16 mouse cellular contexts compared by ENCODE assay signal in the genomic region with DNA sequence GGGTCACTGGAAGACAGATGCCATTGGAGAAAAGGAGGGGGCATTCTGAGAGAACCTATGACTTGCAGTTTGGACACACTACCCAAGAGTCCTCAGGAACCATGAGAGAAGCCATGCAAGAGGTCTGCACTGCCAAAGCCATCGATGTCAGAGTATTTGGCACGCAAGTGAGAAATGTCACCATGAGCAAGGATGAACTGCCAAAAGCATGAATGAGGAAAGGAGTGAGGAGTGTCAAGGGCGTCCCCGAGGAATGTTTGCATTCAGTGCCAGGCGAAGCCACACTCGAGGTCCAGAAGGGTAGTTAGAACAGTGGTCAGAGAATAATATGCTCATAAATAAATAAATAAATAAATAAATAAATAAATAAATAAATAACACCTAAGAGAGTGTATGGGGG.
DNase-seq lines count a peak whose midpoint lies in the region.
"Had no signal": no experiment of that assay in that cellular context is flagged by ENCODE, and none has a peak within 500 bp of the region (broad histone marks: within the 10 kb centered on the region; RNA-seq: fewer than 3 reads in every experiment).

No protein-coding gene starts in this region.

- DNase-seq in adrenal gland, adult (ENCODE audit: inconsistent age in 2 of 2, low spot score in 1 of 2): peak; percentile 31 to 84
- no peak for DNase-seq in adrenal gland, adult 18-20 months (ENCODE audit: low spot score in 2 of 2)
- peak; percentile 38 to 59 for DNase-seq in heart, adult 18-20 months
- DNase-seq in heart, postnatal 36 days: no peak
- peak; percentile 66 for DNase-seq in adrenal gland, postnatal 10 days
- peak; percentile 46 to 50 for DNase-seq in heart, postnatal 10 days
- DNase-seq in frontal cortex, postnatal 10 days (ENCODE audit: low spot score in 2 of 2): no peak
- no peak for DNase-seq in layer of hippocampus, adult 9-10 months (ENCODE audit: low spot score)
- DNase-seq: embryo, embryonic 11 days; kidney, adult 2 months; kidney, postnatal 36 days; liver, embryonic 13.5 days; lung, adult 18-20 months; midbrain, embryonic 14.5 days; retina, postnatal 1 day; right cerebral cortex, postnatal 14 days had no signal

- intact Hi-C loops in heart, postnatal 36 days (cut with DNase I): no loop called here
- intact Hi-C loops in heart, postnatal 10 days (cut with DNase I): no loop called here

Comparison
In these comparisons a context has a peak if more than half of its experiments do, and no peak if none do; other contexts are left out.
1. DNase-seq: peak in adrenal gland, adult (2 of 2), heart, adult 18-20 months (2 of 2), adrenal gland, postnatal 10 days (single experiment) and heart, postnatal 10 days (2 of 2); none in adrenal gland, adult 18-20 months (0 of 2), heart, postnatal 36 days (0 of 2), frontal cortex, postnatal 10 days (0 of 2) and layer of hippocampus, adult 9-10 months (single experiment).